Mouse (Mus musculus): ENCODE results near the gene Gm9958.

Gm9958 gene

DNA sequence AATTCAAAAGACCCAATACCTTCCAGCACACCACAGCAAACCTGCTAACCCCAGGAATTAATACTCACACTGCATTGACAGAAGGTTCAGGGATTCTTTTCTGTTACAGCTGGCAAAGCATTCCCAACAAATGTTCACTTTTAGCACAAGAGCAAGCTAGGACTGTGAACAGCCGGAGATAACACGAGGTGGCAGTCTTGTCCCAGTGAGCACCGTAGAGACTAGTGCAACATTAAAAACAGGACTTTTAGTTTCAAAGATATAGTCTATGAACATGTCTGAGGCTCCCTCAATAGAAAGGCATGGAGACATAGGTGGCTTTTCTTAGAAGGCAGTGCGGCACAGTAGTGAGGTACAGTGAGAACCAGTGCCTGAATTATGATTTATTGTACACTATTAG lies 38.2 kb downstream of the Gm9958 start:
- DNase-seq (ENCODE audit: low spot score) = no peak

DNA sequence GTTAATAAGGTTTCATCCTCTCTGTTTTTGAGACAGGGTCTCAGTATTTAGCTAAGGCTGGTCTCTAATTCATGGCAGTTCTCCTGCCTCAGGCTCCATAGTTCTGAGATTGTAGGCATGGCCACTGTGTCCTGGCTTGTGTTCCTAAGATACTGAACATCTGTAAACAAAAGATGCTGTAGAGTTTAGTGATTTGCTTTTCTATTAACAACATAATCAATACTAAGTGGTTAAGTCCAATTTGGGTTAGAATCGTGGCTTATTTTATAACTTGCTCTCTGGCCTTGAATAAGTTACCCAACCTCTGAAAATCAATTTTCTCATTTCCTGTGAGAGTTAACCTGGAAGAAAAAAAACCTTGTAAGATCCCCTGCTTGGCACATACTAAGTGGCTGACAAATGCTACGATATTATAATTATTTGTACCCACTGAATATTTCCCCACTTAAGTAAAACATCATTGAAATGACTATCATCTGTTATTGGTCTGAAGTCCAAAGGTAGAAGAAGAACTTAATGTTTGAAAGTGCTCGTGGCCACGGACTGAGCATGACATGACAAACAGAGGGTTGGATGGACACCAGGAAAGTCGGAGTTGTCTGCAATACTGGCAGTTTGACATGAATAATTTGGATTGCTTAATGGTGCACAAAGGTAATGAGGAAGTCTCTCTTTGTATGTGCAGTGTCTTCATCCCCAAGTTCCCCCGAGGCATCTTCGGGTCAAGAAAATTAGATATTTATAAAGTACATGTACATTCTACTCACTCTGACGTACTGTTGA lies 47.3 kb downstream of the Gm9958 start:
- no peak for DNase-seq (ENCODE audit: low spot score)

DNA sequence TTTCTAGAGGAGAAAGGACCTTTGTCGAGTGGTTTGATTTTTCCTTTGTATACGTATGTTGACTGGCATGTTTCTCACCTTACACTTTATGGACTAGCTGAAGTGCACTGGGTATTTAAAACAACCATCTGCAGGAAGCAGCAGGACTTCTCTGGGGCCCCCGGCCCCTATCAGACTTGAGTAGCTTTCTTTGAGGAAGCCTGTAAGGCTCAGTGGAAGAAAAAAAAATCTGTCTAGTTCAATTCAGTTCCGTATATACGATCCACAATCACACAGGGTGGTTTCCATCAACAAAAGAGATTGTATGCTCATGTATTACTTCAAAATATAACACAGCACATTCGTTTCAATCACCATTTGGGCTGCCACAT lies 47.9 kb downstream of the Gm9958 start:
- no peak for DNase-seq (ENCODE audit: low spot score)

Measured in c-Kit-positive CD71-positive TER-119-positive erythroid progenitor cells, embryonic 14.5 days (primary cell).